Mouse (Mus musculus) ES-E14 (cell line): ENCODE measurements around the gene Pmpcb.

Source experiments
- CHD2 ChIP-seq: IDR thresholded peaks from 2 replicates; pipeline ENCODE4 v1.6.1; 2014; ENCODE audit warnings: mild to moderate bottlenecking, low read depth, low read length, inconsistent platforms
- HCFC1 ChIP-seq: IDR thresholded peaks from 2 replicates; pipeline ENCODE4 v1.6.1; 2012; ENCODE audit warnings: low read length, inconsistent platforms, borderline replicate concordance; ENCODE audit not compliant: insufficient read depth
- ZNF384 ChIP-seq: IDR thresholded peaks from 2 replicates; pipeline ENCODE4 v1.6.1; 2012; ENCODE audit warnings: low read depth, low read length, inconsistent platforms

- TF ChIP-seq ZNF384 (no peak), CHD2 (no peak), HCFC1 (no peak)
Observed at GRCm38 (mm10) chr5:21744651-21745050, 7.7 kb downstream of the Pmpcb start.
